Mouse (Mus musculus): ENCODE measurements around the gene Efna3. TPM values are rescaled to one million over a fixed set of nuclear protein-coding genes. Genes with fewer than 3 reads are reported as not detected.
A peak's percentile ranks its signal among the peaks of the same experiment; 100 is the strongest.

The Efna3 gene
- polyA plus RNA-seq, 1 experiment from 2014 or later: 78.0 TPM

DNA sequence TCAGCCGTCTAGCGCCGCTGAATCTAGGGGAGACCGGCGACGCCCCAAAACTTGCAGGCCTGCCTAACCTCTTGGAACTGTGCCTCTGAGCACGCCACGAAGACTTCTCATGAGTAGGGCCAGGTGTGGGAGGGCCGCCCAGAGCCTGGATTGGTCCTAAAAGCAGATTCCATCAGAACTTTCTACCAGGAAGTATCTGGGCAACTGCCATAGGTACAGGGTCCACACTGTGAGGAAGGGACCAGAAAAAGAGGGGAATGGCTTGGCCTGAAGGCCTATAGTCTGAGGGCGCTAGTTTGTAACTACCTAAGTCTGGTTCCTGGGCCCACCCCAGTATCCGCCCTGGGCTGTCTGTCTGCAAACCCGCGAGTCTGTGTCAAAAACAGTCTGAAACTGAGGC lies 8.8 kb upstream of the Efna3 start:
- no peaks in the 10 kb centered on the region for H3K27me3 ChIP-seq (replicated peaks; ENCODE audit: control insufficient read depth, insufficient read depth, low read length)
- no peak for ATAC-seq
- no peak overlapping the region for H3K27ac ChIP-seq (ENCODE audit: low read depth, low read length)
- H3K4me1 ChIP-seq (ENCODE audit: control insufficient read depth, insufficient read depth, low read depth, low read length): peaks cover 13% of the 10 kb centered on the region
- no peak overlapping the region for H3K4me3 ChIP-seq (ENCODE audit: low read length)
- no peaks in the 10 kb centered on the region for H3K36me3 ChIP-seq (ENCODE audit: control insufficient read depth, insufficient read depth, low read length)
- 74% methylated on average over 13 of the region's 13 CpGs for WGBS
- H3K9ac ChIP-seq (ENCODE audit: low read depth, low read length): no peak overlapping the region
- H3K9me3 ChIP-seq (ENCODE audit: control insufficient read depth, low read length): no peaks in the 10 kb centered on the region
- H3K4me2 ChIP-seq (ENCODE audit: low read length): no peak overlapping the region

DNA sequence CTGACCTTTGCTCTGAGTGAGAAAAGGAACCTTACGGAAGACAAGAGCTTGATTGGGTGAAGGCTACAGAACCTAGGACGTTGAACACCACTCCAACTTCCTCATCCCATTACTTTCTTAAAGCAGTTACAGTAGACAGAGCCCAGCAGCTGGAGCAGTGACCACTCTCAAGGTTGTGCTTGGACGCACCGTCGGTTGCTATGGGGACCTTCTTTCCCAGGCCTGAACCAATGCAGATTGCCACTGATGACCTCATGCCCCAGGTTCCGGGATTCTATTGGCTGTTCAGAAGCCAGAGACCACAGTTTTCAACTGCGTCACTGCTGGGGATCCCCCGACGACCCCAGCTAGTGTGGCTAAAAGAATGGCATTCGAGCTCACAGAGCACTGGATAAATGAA lies 8.2 kb upstream of the Efna3 start:
- ATAC-seq: no peak
- Histone ChIP-seq H3K27ac (ENCODE audit: low read depth, low read length) (no peak overlapping the region), H3K4me1 (ENCODE audit: control insufficient read depth, insufficient read depth, low read depth, low read length) (peaks cover 9% of the 10 kb centered on the region), H3K4me2 (ENCODE audit: low read length) (no peak overlapping the region), H3K27me3 (replicated peaks; ENCODE audit: control insufficient read depth, insufficient read depth, low read length) (no peaks in the 10 kb centered on the region), H3K9ac (ENCODE audit: low read depth, low read length) (no peak overlapping the region), H3K9me3 (ENCODE audit: control insufficient read depth, low read length) (no peaks in the 10 kb centered on the region), H3K4me3 (ENCODE audit: low read length) (no peak overlapping the region), H3K36me3 (ENCODE audit: control insufficient read depth, insufficient read depth, low read length) (no peaks in the 10 kb centered on the region)
- WGBS: 17% methylated on average over 10 of the region's 10 CpGs

DNA sequence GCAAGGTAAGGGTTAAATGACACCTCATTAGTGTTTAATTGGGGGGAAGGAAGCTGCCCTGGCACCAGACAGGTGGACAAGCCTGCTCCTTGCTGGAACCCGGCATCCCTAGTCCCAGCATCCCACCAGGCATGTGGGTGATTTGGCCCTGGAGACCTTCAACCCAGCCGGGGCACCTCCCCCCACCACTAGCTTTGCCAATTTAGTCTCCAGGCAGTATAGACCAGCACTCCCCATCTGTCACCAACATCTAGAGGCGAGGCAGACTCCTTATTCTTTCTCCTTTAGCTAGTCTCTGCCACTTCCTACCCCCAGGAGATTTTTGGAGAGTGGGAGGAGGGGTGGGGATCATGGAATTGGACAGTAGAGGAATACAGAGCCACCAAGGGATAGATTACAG lies 7.6 kb upstream of the Efna3 start:
- Histone ChIP-seq H3K36me3 (ENCODE audit: control insufficient read depth, insufficient read depth, low read length) (no peaks in the 10 kb centered on the region), H3K9ac (ENCODE audit: low read depth, low read length) (no peak overlapping the region), H3K9me3 (ENCODE audit: control insufficient read depth, low read length) (no peaks in the 10 kb centered on the region), H3K4me3 (ENCODE audit: low read length) (no peak overlapping the region), H3K27me3 (replicated peaks; ENCODE audit: control insufficient read depth, insufficient read depth, low read length) (no peaks in the 10 kb centered on the region), H3K4me1 (ENCODE audit: control insufficient read depth, insufficient read depth, low read depth, low read length) (peaks cover 9% of the 10 kb centered on the region), H3K4me2 (ENCODE audit: low read length) (no peak overlapping the region), H3K27ac (ENCODE audit: low read depth, low read length) (no peak overlapping the region)
- ATAC-seq: no peak
- WGBS: 34% methylated on average over 3 of the region's 3 CpGs

DNA sequence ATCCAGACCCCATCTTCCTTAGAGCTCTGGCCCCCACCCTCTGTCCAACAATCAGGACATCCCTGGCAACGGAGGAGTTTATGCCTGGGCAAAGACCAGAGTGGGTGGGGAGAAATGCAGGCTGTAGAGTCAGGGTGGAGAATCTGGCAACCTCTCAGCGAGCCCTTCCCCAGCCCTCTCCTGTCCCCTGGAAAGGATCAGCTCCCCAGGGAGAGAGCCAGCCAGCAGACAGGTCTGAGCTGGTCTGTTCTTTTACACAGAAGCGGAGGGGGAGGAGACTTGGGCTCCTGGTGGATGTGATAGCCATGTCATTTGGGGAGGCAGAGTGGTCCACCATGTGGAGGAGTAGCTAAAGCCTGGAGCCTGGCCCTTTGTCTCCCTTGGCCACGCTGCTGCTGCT lies 5.9 kb upstream of the Efna3 start:
- no peaks in the 10 kb centered on the region for H3K36me3 ChIP-seq (ENCODE audit: control insufficient read depth, insufficient read depth, low read length)
- H3K27ac ChIP-seq (ENCODE audit: low read depth, low read length): no peak overlapping the region
- no peaks in the 10 kb centered on the region for H3K9me3 ChIP-seq (ENCODE audit: control insufficient read depth, low read length)
- 16% methylated on average over 4 of the region's 4 CpGs for WGBS
- no peak overlapping the region for H3K4me3 ChIP-seq (ENCODE audit: low read length)
- no peaks in the 10 kb centered on the region for H3K27me3 ChIP-seq (replicated peaks; ENCODE audit: control insufficient read depth, insufficient read depth, low read length)
- no peak for ATAC-seq
- H3K9ac ChIP-seq (ENCODE audit: low read depth, low read length): no peak overlapping the region
- H3K4me2 ChIP-seq (ENCODE audit: low read length): no peak overlapping the region
- H3K4me1 ChIP-seq (ENCODE audit: control insufficient read depth, insufficient read depth, low read depth, low read length): peaks cover 9% of the 10 kb centered on the region

DNA sequence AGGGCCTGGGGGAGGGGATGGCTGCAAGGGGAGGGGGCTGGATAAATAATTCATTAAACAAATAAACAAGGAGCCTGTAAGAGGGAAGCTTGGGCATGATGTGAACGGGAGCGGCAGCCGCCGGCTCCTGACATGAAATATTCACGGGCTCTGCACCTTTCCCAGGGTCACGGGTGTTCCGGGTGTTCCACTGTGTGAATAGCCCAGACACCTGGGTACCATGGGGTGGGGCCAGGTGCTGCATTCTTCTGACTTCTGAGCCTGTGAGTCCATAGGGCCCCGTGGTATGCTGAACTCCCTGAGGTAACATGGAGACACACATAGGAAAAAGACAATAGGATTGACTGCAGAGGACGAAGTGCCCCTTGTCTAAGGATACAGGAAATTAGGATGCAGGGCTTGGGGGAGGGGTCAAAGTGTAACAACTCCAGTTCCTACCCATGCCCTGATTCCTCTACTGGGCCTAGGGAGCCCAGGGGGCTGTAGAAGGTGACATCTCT lies 4.7 kb upstream of the Efna3 start:
- peaks cover under 1% of the 10 kb centered on the region for H3K4me1 ChIP-seq (ENCODE audit: control insufficient read depth, insufficient read depth, low read depth, low read length)
- ATAC-seq: no peak
- H3K4me2 ChIP-seq (ENCODE audit: low read length): no peak overlapping the region
- 34% methylated on average over 9 of the region's 9 CpGs for WGBS
- H3K9ac ChIP-seq (ENCODE audit: low read depth, low read length): no peak overlapping the region
- no peak overlapping the region for H3K27ac ChIP-seq (ENCODE audit: low read depth, low read length)
- H3K9me3 ChIP-seq (ENCODE audit: control insufficient read depth, low read length): no peaks in the 10 kb centered on the region
- no peaks in the 10 kb centered on the region for H3K36me3 ChIP-seq (ENCODE audit: control insufficient read depth, insufficient read depth, low read length)
- no peaks in the 10 kb centered on the region for H3K27me3 ChIP-seq (replicated peaks; ENCODE audit: control insufficient read depth, insufficient read depth, low read length)
- no peak overlapping the region for H3K4me3 ChIP-seq (ENCODE audit: low read length)

DNA sequence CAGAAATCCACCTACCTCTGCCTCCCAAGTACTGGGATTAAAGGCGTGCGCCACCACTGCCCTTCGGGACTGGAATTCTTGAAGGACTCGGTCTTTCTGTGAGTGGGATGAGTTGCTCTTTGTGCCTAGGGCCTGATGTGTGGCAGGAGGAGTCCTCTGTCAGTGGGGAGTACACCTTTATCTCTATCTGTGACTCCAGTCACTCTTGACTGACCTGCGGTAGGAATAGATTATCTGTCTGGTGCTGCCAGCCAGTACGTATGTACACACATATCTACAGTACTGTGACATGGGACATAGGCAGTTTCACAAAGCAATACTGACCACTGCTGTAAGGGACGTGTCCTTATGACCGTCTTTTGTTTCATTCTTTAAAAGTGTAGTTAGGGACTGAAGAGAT lies 3.1 kb upstream of the Efna3 start:
- Histone ChIP-seq H3K27me3 (replicated peaks; ENCODE audit: control insufficient read depth, insufficient read depth, low read length) (no peaks in the 10 kb centered on the region), H3K36me3 (ENCODE audit: control insufficient read depth, insufficient read depth, low read length) (no peaks in the 10 kb centered on the region), H3K27ac (ENCODE audit: low read depth, low read length) (no peak overlapping the region), H3K9me3 (ENCODE audit: control insufficient read depth, low read length) (no peaks in the 10 kb centered on the region), H3K9ac (ENCODE audit: low read depth, low read length) (no peak overlapping the region), H3K4me2 (ENCODE audit: low read length) (no peak overlapping the region), H3K4me3 (ENCODE audit: low read length) (no peak overlapping the region), H3K4me1 (ENCODE audit: control insufficient read depth, insufficient read depth, low read depth, low read length) (peaks cover 5% of the 10 kb centered on the region)
- 90% methylated on average over 8 of the region's 8 CpGs for WGBS
- ATAC-seq: no peak

DNA sequence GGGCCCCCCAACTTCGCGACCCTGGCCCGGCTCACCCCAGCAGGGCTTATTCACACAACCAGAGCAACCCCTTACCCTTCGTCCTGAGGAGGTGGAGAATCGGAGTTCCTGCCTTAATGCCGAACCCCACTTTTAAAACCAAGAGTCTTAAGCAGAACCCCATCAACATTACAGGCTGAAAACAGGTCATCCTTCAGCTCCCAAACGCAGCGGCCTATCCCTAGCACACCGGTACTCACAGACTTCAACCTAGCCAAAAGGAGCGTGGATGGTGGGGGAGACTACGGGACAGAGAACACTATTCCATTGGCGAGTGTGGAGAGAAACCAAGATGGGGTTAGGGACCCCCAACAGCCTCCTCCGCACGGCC lies 649 bp downstream of the Efna3 start:
- WGBS: under 1% methylated on average over 14 of the region's 14 CpGs
- Histone ChIP-seq H3K4me1 (ENCODE audit: control insufficient read depth, insufficient read depth, low read depth, low read length) (peaks cover 35% of the 10 kb centered on the region), H3K4me2 (ENCODE audit: low read length) (peak overlapping the region; percentile 89), H3K4me3 (ENCODE audit: low read length) (peak overlapping the region; percentile 60), H3K27ac (ENCODE audit: low read depth, low read length) (peak overlapping the region; percentile 96), H3K27me3 (replicated peaks; ENCODE audit: control insufficient read depth, insufficient read depth, low read length) (peaks cover 3% of the 10 kb centered on the region), H3K9me3 (ENCODE audit: control insufficient read depth, low read length) (no peaks in the 10 kb centered on the region), H3K36me3 (ENCODE audit: control insufficient read depth, insufficient read depth, low read length) (no peaks in the 10 kb centered on the region), H3K9ac (ENCODE audit: low read depth, low read length) (peak overlapping the region; percentile 83)
- ATAC-seq: no peak

DNA sequence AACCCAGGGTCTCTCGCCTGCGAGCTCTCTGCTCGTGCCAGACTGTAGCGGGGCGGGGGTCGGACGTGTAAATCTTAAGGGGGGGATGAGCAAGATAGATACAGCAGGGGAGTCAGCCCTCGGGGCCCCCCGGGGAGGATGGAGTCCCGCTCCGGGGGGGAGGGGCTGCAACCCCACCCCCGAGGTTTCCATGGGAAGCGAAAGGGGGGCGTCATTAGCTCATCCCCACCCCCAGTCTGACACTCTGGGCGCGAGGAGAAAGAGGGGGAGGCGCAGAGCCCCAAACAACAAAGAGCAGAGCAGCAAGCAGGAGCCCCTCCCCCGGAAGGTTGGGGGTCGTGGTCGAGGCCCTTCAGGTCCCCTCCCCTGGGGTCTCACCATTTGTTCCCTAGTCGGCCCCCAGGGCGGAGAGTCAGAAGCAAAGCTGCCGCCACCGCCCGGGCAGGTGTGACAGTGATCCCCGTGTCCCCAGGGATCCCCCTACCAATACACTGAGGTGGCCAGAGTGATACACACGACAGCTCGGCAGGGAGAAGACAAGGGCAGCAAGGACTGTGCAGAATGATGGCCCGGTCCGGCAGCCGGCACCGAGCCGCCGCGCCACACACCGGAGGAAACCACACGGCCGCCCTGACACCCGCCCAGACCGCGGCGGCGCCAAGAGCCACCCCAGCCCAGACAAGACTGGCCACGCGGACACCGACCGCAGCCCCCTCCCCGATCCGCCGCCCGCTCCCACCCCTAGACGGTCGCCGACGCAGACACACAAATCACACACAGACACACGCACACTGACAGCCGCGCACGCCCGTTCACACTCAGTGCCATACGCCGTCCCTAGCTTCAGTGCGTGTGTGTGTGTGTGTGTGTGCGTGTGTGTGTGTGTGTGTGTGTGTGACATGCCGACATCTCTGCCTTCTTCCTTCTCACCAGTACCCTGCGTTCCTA lies 1.3 kb downstream of the Efna3 start:
- Histone ChIP-seq H3K27me3 (replicated peaks; ENCODE audit: control insufficient read depth, insufficient read depth, low read length) (peaks cover 3% of the 10 kb centered on the region), H3K9me3 (ENCODE audit: control insufficient read depth, low read length) (no peaks in the 10 kb centered on the region), H3K4me1 (ENCODE audit: control insufficient read depth, insufficient read depth, low read depth, low read length) (peaks cover 41% of the 10 kb centered on the region), H3K4me2 (ENCODE audit: low read length) (peak overlapping the region; percentile 89), H3K27ac (ENCODE audit: low read depth, low read length) (peak overlapping the region; percentile 96), H3K36me3 (ENCODE audit: control insufficient read depth, insufficient read depth, low read length) (no peaks in the 10 kb centered on the region), H3K4me3 (ENCODE audit: low read length) (peak overlapping the region; percentile 60), H3K9ac (ENCODE audit: low read depth, low read length) (peak overlapping the region; percentile 83)
- WGBS: 0% methylated on average over 53 of the region's 66 CpGs
- peak; percentile 24 for ATAC-seq

DNA sequence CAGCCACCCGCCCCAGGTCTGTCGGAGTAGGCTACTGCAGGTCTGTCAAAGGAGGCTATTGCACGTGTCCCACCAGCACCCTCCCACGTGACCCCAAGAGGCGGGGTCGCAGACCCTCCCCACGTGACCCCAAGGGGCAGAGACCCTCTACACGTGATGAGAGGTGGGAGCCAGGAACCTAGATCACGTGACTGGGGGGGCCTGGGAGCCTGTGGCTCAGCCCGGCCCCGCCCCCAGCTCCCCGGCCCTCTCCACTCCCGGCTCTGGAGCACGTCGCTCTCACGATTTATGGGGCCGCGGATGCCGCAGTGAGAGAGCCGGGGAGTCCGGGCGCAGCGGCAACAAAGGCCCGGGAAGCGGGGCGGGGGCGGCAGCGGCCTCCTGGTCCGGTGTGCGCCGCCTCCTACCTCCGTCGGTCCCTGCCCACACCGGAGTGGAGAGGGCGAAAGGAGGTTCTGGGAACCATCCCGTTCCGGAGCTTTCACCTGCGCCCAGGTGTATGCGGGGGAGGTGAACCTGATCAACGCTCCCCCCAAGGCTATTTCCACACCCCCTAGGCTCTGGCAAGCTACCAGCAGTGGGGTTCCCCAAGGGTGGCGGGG lies 2.1 kb downstream of the Efna3 start:
- Histone ChIP-seq H3K4me1 (ENCODE audit: control insufficient read depth, insufficient read depth, low read depth, low read length) (peaks cover 48% of the 10 kb centered on the region), H3K9ac (ENCODE audit: low read depth, low read length) (peak overlapping the region; percentile 83), H3K36me3 (ENCODE audit: control insufficient read depth, insufficient read depth, low read length) (no peaks in the 10 kb centered on the region), H3K4me3 (ENCODE audit: low read length) (peak overlapping the region; percentile 60), H3K27ac (ENCODE audit: low read depth, low read length) (peak overlapping the region; percentile 96), H3K4me2 (ENCODE audit: low read length) (peak overlapping the region; percentile 89), H3K9me3 (ENCODE audit: control insufficient read depth, low read length) (no peaks in the 10 kb centered on the region), H3K27me3 (replicated peaks; ENCODE audit: control insufficient read depth, insufficient read depth, low read length) (peaks cover 3% of the 10 kb centered on the region)
- peak; percentile 18; the same call in 1 of the 2 replicates for ATAC-seq
- WGBS: under 1% methylated on average over 40 of the region's 41 CpGs
